Mouse (Mus musculus) cerebellum, adult 18-20 months (tissue): ENCODE results near the gene Mcoln2.
"Not testable (repeated sequence)": the region's sequence is repeated elsewhere in the genome, so short reads cannot be mapped to it uniquely, and the experiment has no call there.

Experiments
- DNase-seq, 2 experiments: peaks; one replicate each; pipeline ENCODE4 v3.0.0; 2021

Mcoln2 gene

GRCm38 (mm10) chr3:146189933-146190332, 40.3 kb downstream of the Mcoln2 start:
- no peak for DNase-seq

DNA sequence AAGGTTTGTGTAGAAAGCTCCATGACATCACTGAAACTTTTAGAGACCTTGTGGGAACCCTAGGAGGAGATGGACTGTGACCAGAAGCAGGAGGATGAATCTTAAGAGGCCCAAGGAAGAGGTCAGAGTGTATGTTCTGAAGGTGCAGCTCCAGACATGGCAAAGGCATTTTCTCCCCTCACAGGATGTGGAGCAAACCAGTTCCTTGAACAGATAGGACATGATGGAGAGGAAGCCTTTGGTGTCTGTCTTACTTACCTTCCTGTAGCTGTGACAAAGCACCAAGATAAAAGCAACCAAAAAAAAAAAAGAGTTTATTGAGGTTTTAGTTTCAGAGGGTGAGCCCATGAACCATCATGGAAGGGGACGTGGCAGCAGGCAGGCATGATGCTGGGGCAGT, 42.9 kb downstream of the Mcoln2 start:
- DNase-seq, result no peak

GRCm38 (mm10) chr3:146195153-146195552, 45.5 kb downstream of the Mcoln2 start:
- no peak for DNase-seq

GRCm38 (mm10) chr3:146196301-146196700, 46.7 kb downstream of the Mcoln2 start:
- DNase-seq, result no peak

GRCm38 (mm10) chr3:146196780-146197743, 47.4 kb downstream of the Mcoln2 start:
- no peak for DNase-seq

GRCm38 (mm10) chr3:146197785-146198184, 48.2 kb downstream of the Mcoln2 start:
- no peak for DNase-seq

GRCm38 (mm10) chr3:146198803-146199481, 49.3 kb downstream of the Mcoln2 start:
- no peak for DNase-seq

GRCm38 (mm10) chr3:146199486-146199885, 49.9 kb downstream of the Mcoln2 start:
- DNase-seq, result no peak

DNA sequence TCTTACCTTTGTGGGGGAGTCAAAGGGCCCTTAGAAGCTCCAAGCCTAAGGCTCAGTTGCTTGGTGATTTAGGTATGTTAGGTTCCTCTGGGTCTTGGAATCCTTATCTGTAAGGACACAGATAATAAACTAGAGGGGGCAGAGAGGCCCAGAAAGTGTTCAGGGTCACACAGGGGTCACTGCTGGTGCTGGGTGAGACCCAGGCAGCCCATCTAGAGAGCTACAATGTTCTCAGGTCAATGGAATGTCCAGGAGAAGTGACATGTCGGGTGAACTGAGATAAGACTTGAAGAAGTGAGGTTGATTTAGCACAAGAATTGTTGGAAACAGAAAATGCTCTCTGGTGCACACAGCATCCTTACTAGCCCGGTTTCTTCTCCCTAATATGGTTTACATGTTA, 54.7 kb downstream of the Mcoln2 start:
- DNase-seq, result no peak

DNA sequence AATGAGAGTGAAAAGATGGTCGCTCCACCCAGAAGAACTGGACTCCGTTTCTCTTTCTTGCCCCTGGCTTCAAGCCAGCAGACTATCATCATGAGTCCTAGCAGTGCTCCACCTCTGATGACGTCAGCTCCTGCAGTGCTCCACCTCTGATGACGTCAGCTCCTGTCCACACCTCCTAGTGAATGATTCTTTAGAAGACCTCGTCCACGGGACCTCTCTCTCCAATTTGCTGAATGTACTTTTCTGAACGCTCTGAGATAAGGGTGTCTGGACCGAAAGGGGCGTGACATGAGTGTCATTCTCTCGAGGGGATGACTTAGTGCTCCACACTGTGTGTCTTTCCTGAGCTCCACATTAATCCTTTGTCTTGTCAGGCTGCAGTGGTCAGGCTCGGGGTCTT, 55.7 kb downstream of the Mcoln2 start:
- DNase-seq, result no peak

DNA sequence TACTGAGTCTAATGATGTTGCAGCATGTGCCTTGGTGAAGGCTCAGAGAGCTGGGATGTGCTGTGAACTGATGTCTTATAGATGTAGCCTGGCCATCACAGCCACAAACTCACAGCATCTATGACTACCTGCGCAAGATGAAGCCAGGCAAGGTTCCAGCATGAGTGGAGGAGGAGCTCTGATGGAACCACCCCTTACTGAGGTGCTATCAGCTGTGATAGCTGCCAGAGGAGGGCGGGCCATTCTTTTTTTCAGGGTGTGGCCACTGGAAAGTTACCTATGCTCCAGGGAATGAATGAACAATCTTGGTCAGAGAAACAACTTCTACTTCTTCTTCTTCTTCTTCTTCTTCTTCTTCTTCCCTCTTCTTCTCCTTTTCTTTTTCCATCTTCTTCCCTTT, 57.0 kb downstream of the Mcoln2 start:
- no peak for DNase-seq

GRCm38 (mm10) chr3:146207440-146207839, 57.8 kb downstream of the Mcoln2 start:
- no peak for DNase-seq

DNA sequence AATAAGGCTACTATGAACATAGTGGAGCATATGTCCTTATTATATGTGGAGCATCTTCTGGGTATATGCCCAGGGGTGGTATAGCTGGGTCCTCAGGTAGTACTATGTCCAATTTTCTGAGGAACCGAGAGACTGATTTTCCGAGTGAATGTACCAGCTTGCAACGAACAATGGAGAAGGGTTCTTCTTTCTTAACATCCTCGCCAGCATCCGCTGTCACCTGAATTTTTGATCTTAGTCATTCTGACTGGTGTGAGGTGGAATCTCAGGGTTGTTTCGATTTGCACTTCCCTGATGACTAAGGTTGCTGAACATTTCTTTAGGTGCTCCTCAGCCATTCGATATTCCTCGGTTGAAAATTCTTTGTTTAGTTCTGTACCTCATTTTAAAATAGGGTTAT, 60.1 kb downstream of the Mcoln2 start:
- not testable (repeated sequence) for DNase-seq

DNA sequence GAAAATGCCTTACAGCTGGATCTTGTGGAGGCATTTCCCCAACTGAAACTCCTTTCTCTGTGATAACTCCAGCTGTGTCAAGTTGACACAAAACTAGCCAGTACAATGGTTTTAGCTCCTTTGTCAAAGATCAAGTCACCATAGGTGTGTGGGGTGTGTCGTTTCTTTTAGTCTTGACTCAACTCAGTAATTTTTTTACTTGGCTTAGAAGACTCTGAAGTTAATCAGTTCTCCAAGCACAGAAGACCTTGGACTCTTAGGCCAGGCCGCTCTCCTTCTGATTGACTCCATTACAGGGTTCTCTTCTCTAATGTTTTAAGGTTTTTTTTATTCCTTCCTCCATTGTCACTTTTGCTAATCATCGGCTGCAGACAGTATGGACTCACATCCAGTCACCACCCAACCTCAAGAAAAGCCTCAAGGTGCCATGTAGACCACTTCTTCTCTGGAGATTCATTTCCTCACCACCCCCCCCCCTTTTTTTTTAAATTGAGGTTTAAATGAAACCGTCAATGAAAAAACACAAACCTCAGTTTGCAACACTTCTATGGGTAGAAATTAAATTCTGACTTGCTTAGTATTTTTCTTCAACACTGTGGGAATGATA, 61.6 kb downstream of the Mcoln2 start:
- no peak for DNase-seq

DNA sequence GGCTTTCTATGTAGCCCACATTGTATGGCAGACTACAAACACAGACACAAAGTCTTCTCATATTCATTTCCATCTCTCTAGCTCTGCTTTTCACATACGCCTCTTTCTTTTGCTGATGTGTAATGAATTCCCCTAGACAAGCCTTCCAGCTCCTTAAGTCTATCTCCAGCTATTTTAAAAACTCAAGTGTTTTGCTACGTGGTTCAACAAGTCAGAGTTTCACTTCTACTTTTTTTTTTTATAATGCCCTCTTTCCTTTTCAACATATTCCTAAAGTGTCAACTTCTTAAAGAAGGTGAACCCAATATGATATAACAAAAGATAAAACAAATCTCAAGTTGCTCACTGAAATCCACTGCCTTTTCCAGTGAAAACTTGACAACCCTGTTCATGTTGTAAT, 62.3 kb downstream of the Mcoln2 start:
- no peak for DNase-seq

DNA sequence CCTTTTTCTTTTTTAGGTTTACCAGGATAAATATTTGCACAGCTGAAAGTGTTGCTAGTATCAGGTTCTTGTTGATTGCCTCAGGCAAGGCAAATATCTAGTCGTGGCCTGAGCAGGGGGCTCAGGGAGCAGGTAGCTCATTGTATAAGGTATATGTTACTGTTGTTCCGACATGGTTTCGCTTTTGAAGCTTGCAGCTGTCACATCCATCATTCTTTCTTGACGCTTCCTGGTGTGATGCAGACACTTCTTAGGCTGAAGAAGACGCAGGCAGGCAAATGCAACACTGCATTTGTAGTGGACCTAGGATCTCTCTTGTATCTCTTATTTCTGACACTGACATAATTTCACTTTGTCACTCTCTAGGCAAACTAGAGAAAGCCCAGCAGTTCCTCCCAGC, 63.7 kb downstream of the Mcoln2 start:
- no peak for DNase-seq

DNA sequence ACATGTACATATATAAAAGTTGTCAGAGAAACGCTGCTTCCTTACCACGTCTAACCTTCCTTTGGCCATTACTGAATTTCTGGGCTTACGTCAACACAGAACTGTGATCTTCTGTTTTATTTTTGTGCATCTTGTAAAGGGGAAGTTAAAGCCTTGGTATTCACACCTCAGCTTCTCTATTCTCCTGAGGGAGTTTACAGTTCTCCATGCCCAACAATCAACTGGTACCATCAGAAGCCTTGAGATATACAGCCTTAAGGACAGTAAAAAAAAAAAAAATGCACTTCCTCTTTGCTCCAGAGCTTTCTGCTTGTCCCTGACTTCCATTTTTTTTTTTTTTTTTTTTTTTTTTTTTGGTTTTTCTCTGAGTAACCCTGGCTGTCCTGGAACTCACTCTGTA, 66.9 kb downstream of the Mcoln2 start:
- no peak for DNase-seq

- peak; percentile 11 to 18 for DNase-seq
Observed at GRCm38 (mm10) chr3:146220776-146221486, 71.3 kb downstream of the Mcoln2 start, which contains the start of gene Lpar3. Lpar3 (plus strand) TSS chr3:146220963.

DNA sequence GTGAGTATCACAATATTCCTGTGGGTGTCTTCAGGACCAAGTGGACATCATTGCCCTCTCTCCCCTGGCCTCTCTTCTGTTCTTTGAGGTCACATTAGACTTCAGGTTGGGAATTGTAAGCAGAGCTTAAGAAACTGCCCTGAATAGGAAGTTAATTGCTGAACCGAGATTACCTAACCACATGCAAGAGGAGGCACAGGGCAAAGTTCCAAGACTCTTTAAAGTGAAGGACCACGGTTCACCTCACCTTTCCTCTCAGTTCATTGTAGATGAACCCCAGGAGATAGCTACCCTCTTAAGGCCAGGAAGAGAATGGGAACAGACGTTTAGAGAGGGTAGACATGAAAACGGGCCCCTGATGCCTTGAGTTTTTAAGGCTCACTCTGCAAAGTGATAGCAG, 74.6 kb downstream of the Mcoln2 start:
- DNase-seq, result no peak

GRCm38 (mm10) chr3:146225061-146225761, 75.6 kb downstream of the Mcoln2 start:
- DNase-seq, result no peak

GRCm38 (mm10) chr3:146227427-146227826, 77.8 kb downstream of the Mcoln2 start:
- DNase-seq, result no peak
